Mouse (Mus musculus) spleen, adult 18-20 months (tissue): ENCODE results near the gene Kat14.
A peak's percentile ranks its signal among the peaks of the same experiment; 100 is the strongest.

ENCODE experiments used
- DNase-seq, 2 experiments: peaks; one replicate each; pipeline ENCODE4 v3.0.0; 2022; ENCODE audit warnings: mixed read lengths in 2 of 2

Gene Kat14

DNA sequence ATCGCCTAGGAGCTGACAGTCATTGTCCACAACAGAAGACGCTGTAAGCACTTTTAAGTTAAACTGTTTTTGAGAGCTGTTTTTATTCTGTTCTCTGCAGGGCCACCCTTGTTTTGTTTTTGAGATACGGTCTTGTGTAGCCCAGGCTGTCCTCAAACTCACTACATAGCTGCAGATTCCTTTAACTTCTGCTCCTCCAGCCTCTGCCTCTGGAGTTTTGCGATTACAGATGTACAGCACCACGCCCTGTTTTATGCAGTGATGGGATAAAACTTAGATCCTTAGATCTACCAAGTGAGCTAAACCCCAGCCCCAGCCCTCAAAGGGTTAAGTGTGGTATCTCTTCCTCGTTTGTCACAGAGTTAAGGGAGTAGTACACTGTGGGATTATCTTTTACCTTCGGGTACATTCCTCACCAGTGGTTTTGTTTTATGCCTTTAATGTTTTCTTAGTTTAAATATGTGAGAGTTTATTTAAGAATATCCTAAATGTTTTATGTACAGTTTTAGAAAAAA lies 13.9 kb downstream of the Kat14 start:
- no peak for DNase-seq

- no peak for DNase-seq
Measured at GRCm38 (mm10) chr2:144386296-144386695, 17.5 kb downstream of the Kat14 start.

- no peak for DNase-seq
Measured at GRCm38 (mm10) chr2:144388416-144388815, 19.6 kb downstream of the Kat14 start.

DNA sequence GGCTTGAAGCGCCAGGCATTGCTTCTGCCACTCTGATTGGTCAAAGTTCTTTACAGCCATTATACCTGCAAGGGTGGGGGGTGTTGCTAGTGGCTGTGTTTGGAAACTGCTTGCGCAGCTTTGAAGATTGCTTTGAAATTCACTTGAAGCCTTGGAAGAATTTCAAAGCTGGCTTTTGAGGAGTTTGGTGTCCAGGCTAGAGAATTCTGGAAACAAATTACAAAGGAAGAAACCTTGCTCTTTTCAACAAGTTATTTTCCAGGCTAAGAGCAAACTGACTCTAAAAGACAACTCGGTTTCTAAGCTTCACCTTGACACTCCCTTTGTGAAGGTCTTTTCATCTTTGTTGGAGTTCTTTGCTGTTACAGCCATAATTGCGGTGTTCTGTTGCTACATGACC lies 30.7 kb downstream of the Kat14 start:
- no peak for DNase-seq

DNA sequence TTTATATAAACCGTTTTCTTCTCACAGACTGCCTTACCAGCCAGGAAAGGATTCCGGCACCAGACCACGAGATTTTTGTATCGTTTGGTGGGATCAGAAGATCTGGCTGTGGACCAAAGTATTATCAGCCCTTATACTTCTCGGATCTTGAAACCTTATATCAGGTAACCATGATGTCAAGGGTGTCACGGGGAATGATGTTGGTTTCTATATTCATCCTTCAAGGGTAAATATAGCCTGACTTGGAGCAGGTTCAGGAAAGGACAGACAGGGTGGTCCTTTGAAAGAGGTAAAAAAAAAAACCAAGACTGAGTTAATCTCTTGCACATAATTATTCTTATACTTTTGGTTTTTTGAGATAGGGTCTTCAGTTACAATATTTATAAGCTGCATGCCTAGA lies 31.9 kb downstream of the Kat14 start:
- DNase-seq, result no peak

DNA sequence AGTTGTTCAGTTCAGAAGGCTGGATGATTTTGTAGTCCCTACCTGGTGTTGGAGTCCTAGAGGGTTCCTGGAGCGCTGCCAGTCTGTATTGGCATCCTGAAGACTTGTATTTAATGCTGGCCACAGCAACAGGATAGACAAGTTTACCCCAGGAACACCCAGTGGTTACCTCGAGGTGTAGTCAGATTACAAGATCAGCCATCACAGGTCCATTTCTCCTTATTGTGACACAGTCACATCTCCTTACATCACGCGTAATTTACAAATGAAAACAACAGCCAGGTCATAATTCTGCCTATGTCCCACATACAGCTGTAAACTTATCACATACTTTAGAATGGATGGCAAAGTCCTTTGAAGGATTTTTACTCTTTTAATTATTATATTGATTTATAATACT lies 40.3 kb downstream of the Kat14 start:
- no peak for DNase-seq

- no peak for DNase-seq
Measured at GRCm38 (mm10) chr2:144410603-144411002, 41.8 kb downstream of the Kat14 start.

- no peak for DNase-seq
Measured at GRCm38 (mm10) chr2:144414646-144415045, 45.9 kb downstream of the Kat14 start.

DNA sequence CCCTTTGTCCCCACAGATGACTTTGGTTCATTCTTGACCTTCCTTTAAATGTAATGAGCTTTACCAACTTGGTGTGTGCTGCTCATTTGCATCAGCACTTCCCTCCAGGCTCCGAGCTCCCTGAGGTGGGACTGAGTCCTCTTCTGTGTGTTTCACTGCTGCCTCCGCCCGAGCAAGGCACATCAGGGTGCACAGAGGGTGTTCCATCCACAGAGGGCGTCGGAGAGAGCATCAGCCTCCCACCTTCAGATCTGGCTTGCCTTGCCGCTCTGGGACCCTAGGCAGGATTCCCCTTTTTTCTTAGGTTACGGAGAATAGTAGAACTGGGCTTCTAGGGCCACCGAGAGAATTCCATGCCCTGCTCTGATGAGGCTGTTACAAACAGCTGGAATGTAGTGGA lies 48.1 kb downstream of the Kat14 start:
- DNase-seq, result no peak

DNA sequence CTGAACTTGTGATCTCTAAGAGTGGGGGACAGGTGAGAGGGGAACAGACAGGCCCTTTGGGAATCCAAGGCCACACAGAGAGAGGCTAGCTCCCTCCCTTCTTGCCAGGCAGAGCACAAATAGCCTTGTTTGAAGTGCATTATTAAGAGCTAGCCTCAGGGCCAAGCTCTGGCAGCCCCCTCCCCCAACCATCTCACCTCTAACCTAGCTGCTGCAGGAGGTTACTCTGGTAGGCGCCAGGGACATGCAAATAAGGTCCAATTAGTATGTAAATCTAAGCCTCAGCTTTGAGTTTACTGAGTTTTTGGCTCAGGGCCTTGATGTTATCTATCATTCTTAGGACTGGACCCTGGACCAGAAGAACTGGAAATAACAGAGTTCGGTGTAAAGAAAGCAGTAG lies 49.3 kb downstream of the Kat14 start:
- no peak for DNase-seq

GRCm38 (mm10) chr2:144422094-144422675 lies 53.4 kb downstream of the Kat14 start:
- DNase-seq, result no peak

GRCm38 (mm10) chr2:144425761-144426160 lies 57.0 kb downstream of the Kat14 start:
- DNase-seq, result no peak

GRCm38 (mm10) chr2:144427852-144428251 lies 59.1 kb downstream of the Kat14 start:
- DNase-seq, result no peak

DNA sequence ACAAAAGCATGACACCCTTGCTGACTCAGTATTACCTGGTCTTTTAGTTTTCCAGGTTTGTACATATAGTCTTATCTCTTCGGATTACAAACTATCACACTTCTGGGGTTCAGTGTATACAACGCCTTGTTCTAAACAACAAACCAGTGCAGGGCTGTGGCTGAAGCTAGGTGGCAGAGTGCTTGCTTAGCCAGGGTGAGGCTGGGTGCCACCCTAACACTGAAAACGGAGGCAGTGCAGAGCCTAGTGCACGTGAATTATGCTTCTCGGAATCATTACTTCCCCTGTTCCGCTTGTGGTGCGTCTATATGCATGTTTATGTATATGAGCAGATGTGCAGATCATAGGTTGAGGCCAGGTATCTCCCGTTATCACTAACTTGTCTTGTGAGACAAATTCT lies 59.9 kb downstream of the Kat14 start:
- DNase-seq, result no peak

GRCm38 (mm10) chr2:144429171-144429570 lies 60.4 kb downstream of the Kat14 start:
- DNase-seq, result no peak

DNA sequence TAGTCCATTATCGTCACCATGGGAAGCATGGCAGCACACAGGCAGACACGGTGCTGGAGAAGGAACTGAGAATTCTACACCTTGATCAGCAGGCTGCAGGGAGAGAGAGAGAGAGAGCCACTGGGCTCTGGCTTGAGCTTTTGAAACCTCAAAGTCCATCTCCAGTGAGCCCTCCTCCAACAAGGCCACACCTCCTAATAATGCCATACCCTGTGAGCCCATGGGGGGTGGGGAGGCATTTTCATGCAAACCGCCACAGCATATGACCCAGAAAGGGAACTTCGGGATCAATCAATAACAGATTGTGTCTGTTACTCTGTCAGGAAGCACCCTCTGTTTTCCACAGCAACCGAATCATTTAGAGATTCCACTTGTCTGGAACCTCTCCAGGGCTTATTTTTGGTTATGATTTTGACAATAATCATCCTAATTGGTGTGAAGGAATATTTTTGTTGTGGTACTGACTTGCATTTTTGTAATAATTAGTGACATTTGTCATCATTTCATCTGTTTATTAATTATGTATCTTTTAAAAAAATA lies 62.6 kb downstream of the Kat14 start:
- DNase-seq, result no peak

GRCm38 (mm10) chr2:144435679-144436078 lies 66.9 kb downstream of the Kat14 start:
- DNase-seq, result no peak

GRCm38 (mm10) chr2:144438424-144438823 lies 69.6 kb downstream of the Kat14 start:
- DNase-seq, result no peak

DNA sequence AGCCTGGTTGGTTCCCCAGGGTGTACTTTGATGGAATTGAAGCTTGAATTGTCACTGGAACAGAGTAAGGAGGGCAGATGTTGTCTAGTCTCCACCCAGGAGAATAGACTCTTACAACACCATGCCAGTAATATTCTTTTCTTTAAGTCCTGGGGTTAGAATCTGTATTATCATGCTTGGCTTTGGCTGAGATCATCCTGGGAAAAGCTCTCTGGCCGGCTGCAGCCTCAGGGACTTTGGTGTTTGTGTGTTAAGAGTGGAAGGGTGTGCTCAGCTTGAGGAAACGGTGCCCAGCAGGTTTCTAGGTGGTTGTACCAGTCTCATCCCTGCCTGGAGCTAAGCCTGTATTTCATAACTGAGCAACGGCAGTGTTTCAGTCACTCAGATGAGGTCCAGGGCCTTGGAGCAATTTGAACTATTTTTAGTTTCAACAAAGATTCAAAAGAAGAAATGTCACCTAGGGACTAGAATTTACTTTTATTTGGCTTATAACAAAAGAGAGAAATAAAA lies 70.5 kb downstream of the Kat14 start:
- DNase-seq, result no peak

GRCm38 (mm10) chr2:144441386-144441915 lies 72.7 kb downstream of the Kat14 start:
- DNase-seq, result no peak

GRCm38 (mm10) chr2:144446360-144446999 lies 77.7 kb downstream of the Kat14 start:
- DNase-seq, result no peak

- no peak for DNase-seq
Measured at GRCm38 (mm10) chr2:144450378-144450777, 81.6 kb downstream of the Kat14 start.

DNA sequence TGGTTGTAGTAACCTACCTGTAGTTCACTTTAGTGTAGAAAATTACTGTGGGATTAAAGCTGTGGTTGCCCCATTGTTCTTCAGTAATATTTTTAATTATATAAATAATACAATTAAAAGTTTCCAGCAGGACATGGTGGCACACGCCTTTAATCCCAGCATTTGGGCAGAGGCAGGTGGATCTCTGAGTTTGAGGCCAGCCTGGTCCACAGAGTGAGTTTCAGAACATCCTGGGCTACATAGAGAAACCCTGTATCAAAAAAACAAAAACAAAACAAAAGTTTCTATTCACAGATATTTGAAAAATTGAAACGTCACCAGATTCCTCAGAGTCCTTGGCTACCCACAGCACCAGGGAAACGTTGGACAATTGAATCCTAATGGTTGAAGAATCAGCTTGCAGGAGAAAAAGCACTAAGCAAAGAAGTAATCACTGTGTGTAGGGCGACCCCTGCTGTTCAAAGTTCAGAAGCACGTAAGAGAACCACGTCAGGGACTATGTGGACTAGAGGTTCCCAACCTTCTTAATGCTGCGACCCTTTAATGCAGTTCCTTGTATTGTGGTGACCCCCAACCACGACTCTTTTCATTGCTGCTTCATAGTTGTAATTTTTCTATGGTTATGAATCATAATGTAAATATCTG lies 83.7 kb downstream of the Kat14 start:
- DNase-seq, result peak; percentile 18 to 70
